ENCODE assay signal across 10 mouse cellular contexts in genomic region chr7:34131118-34131517, GRCm38 (mm10). TPM values are rescaled to one million over a fixed set of nuclear protein-coding genes. Genes with fewer than 3 reads are reported as not detected.
A peak's percentile ranks its signal among the peaks of the same experiment; 100 is the strongest.
DNase-seq lines count a peak whose midpoint lies in the region; ATAC-seq and TF ChIP-seq lines count a peak whose summit lies in the region.
"Had no signal": no experiment of that assay in that cellular context is flagged by ENCODE, and none has a peak within 500 bp of the region (broad histone marks: within the 10 kb centered on the region; RNA-seq: fewer than 3 reads in every experiment).

No protein-coding gene starts in this region.

- DNase-seq in limb, embryonic 10.5 days (ENCODE audit: low spot score) = no peak
- DNase-seq in hindbrain, postnatal 0 days (ENCODE audit: low spot score) = no peak
- no peak for DNase-seq in spleen, postnatal 10 days (ENCODE audit: low spot score in 2 of 2)
- DNase-seq in cerebellum, postnatal 25 days = no peak
- DNase-seq: embryo, embryonic 11 days; liver had no signal

- WGBS in limb, embryonic 12.5 days = 67% methylated on average over 3 of the region's 3 CpGs
- WGBS in limb, embryonic 10.5 days = 66% methylated on average over 3 of the region's 3 CpGs
- 70% methylated on average over 3 of the region's 3 CpGs for WGBS in hindbrain, postnatal 0 days
- 59% methylated on average over 3 of the region's 3 CpGs for WGBS in stomach, embryonic 14.5 days

- 0 out of 2 replicates have a peak, but pooled peaks cover 11% of the 10 kb centered on the region for H3K9me3 ChIP-seq in limb, embryonic 12.5 days
- no peaks in the 10 kb centered on the region for H3K9me3 ChIP-seq in limb, embryonic 10.5 days (replicated peaks)
- no peaks in the 10 kb centered on the region for H3K9me3 ChIP-seq in hindbrain, postnatal 0 days (ENCODE audit: low read length)
- H3K9me3 ChIP-seq in stomach, embryonic 14.5 days (ENCODE audit: control insufficient read depth, low read depth, low read length) = no peaks in the 10 kb centered on the region

- no peak for TF ChIP-seq POLR2A in embryonic fibroblast, embryonic 13.5 days (IDR thresholded peaks at IDR 0.05; ENCODE audit: low read depth, low read length)

- H3K27ac ChIP-seq in limb, embryonic 12.5 days = no peak overlapping the region
- H3K27ac ChIP-seq in limb, embryonic 10.5 days = no peak overlapping the region
- peak overlapping the region; percentile 67 for H3K27ac ChIP-seq in embryonic fibroblast, embryonic 13.5 days (ENCODE audit: insufficient read depth, low read length)
- H3K27ac ChIP-seq in hindbrain, postnatal 0 days = no peak overlapping the region
- H3K27ac ChIP-seq in stomach, embryonic 14.5 days (ENCODE audit: low read length) = no peak overlapping the region

- peaks cover 27% of the 10 kb centered on the region for H3K4me1 ChIP-seq in limb, embryonic 12.5 days (replicated peaks)
- peaks cover 23% of the 10 kb centered on the region for H3K4me1 ChIP-seq in limb, embryonic 10.5 days
- H3K4me1 ChIP-seq in embryonic fibroblast, embryonic 13.5 days (ENCODE audit: control insufficient read depth, insufficient read depth, low read length) = peaks cover 14% of the 10 kb centered on the region
- H3K4me1 ChIP-seq in hindbrain, postnatal 0 days (ENCODE audit: insufficient read depth, low read length) = no peaks in the 10 kb centered on the region
- peaks cover 19% of the 10 kb centered on the region for H3K4me1 ChIP-seq in stomach, embryonic 14.5 days (ENCODE audit: control insufficient read depth, insufficient read depth, low read length)

- H3K27me3 ChIP-seq in limb, embryonic 12.5 days = no peaks in the 10 kb centered on the region
- no peaks in the 10 kb centered on the region for H3K27me3 ChIP-seq in limb, embryonic 10.5 days (ENCODE audit: low read depth, poor library complexity, severe bottlenecking)
- H3K27me3 ChIP-seq in hindbrain, postnatal 0 days (ENCODE audit: insufficient read depth, low read length) = no peaks in the 10 kb centered on the region
- no peaks in the 10 kb centered on the region for H3K27me3 ChIP-seq in stomach, embryonic 14.5 days (ENCODE audit: control insufficient read depth, insufficient read depth, low read length)

- no peak for ATAC-seq in limb, embryonic 12.5 days (ENCODE audit: insufficient number of reproducible peaks, insufficient read depth, low FRiP score, low TSS enrichment, low read depth)
- no peak for ATAC-seq in hindbrain, postnatal 0 days
- no peak for ATAC-seq in stomach, embryonic 14.5 days (ENCODE audit: insufficient number of reproducible peaks, insufficient read depth, low FRiP score, low read depth)

- H3K9ac ChIP-seq in limb, embryonic 12.5 days (replicated peaks) = 0 out of 2 replicates have a peak overlapping the region, but pooled peaks have one; percentile 94
- no peak overlapping the region; the same call in 1 of the 2 replicates for H3K9ac ChIP-seq in hindbrain, postnatal 0 days (replicated peaks; ENCODE audit: low read length)
- no peak overlapping the region for H3K9ac ChIP-seq in stomach, embryonic 14.5 days (replicated peaks; ENCODE audit: low read depth, low read length)

- H3K4me3 ChIP-seq in limb, embryonic 12.5 days (replicated peaks) = peak overlapping the region; percentile 91; the same call in 1 of the 2 replicates
- no peak overlapping the region for H3K4me3 ChIP-seq in limb, embryonic 10.5 days
- peak overlapping the region; percentile 85 for H3K4me3 ChIP-seq in embryonic fibroblast, embryonic 13.5 days (ENCODE audit: insufficient read depth, low read length)
- no peak overlapping the region for H3K4me3 ChIP-seq in hindbrain, postnatal 0 days (ENCODE audit: low read length)
- H3K4me3 ChIP-seq in stomach, embryonic 14.5 days (ENCODE audit: low read depth, low read length) = peak overlapping the region; percentile 77; the same call in 1 of the 2 replicates

- peak overlapping the region; percentile 67 for H3K4me2 ChIP-seq in limb, embryonic 12.5 days
- peak overlapping the region; percentile 60; the same call in 1 of the 2 replicates for H3K4me2 ChIP-seq in hindbrain, postnatal 0 days (ENCODE audit: low read depth, low read length)
- H3K4me2 ChIP-seq in stomach, embryonic 14.5 days (replicated peaks; ENCODE audit: low read depth, low read length) = peak overlapping the region; percentile 52

- H3K36me3 ChIP-seq in limb, embryonic 12.5 days = peaks cover 33% of the 10 kb centered on the region
- peaks cover 27% of the 10 kb centered on the region for H3K36me3 ChIP-seq in limb, embryonic 10.5 days
- H3K36me3 ChIP-seq in hindbrain, postnatal 0 days (ENCODE audit: insufficient read depth, low read length) = no peaks in the 10 kb centered on the region
- no peaks in the 10 kb centered on the region for H3K36me3 ChIP-seq in stomach, embryonic 14.5 days (ENCODE audit: control insufficient read depth, insufficient read depth, low read length)

- no peak for TF ChIP-seq CTCF in embryonic fibroblast, embryonic 13.5 days (IDR thresholded peaks at IDR 0.05; ENCODE audit: borderline replicate concordance, insufficient read depth, low read length)
- TF ChIP-seq CTCF in hindbrain, postnatal 0 days (IDR thresholded peaks at IDR 0.05; ENCODE audit: low read depth) = no peak

RNA-seq across cellular contexts. Expression of gene Wtip, which starts 1.9 kb away (rescaled TPM):
- polyA plus RNA-seq in limb, embryonic 12.5 days (2016; fragmentation: Nextera tagmentation; extraction: Ambion mirVana) = 8.4 and 8.8 TPM in 2 replicates
- 6.3 and 7.2 TPM in 2 replicates for polyA plus RNA-seq in limb, embryonic 10.5 days (2016; fragmentation: Nextera tagmentation; extraction: Ambion mirVana)
- 32.7 and 33.2 TPM in 2 replicates for polyA plus RNA-seq in embryonic fibroblast, embryonic 13.5 days (2011; ENCODE audit: insufficient read length, low read depth, missing spikeins)
- 28.8 and 33.9 TPM in 2 replicates for total RNA-seq in hindbrain, postnatal 0 days (2014; rRNA removed)
- 2.8 and 3.2 TPM in 2 replicates for polyA plus RNA-seq in hindbrain, postnatal 0 days (2015; fragmentation: Nextera tagmentation; extraction: Ambion mirVana)
- 7.1 TPM in 2 replicates for polyA plus RNA-seq in stomach, embryonic 14.5 days (2014; fragmentation: Nextera tagmentation; extraction: Ambion mirVana)
- total RNA-seq: neutrophil, adult 5-6 weeks had no signal

RNA-seq across cellular contexts. Expression of gene Scgb1b30, which starts 35.9 kb away (rescaled TPM):
- not detected in 2 replicates for polyA plus RNA-seq in limb, embryonic 12.5 days (2016; fragmentation: Nextera tagmentation; extraction: Ambion mirVana)
- polyA plus RNA-seq in limb, embryonic 10.5 days (2016; fragmentation: Nextera tagmentation; extraction: Ambion mirVana) = not detected in 2 replicates
- polyA plus RNA-seq in embryonic fibroblast, embryonic 13.5 days (2011; ENCODE audit: insufficient read length, low read depth, missing spikeins) = not detected in 2 replicates
- not detected in 2 replicates for total RNA-seq in hindbrain, postnatal 0 days (2014; rRNA removed)
- not detected in 2 replicates for polyA plus RNA-seq in hindbrain, postnatal 0 days (2015; fragmentation: Nextera tagmentation; extraction: Ambion mirVana)
- not detected in 2 replicates for polyA plus RNA-seq in stomach, embryonic 14.5 days (2014; fragmentation: Nextera tagmentation; extraction: Ambion mirVana)
- total RNA-seq: neutrophil, adult 5-6 weeks had no signal

RNA-seq across cellular contexts. Expression of gene Uba2, which starts 38.3 kb away (rescaled TPM):
- polyA plus RNA-seq in limb, embryonic 12.5 days (2016; fragmentation: Nextera tagmentation; extraction: Ambion mirVana) = 275 and 276 TPM in 2 replicates
- polyA plus RNA-seq in limb, embryonic 10.5 days (2016; fragmentation: Nextera tagmentation; extraction: Ambion mirVana) = 297 and 310 TPM in 2 replicates
- 108 and 123 TPM in 2 replicates for polyA plus RNA-seq in embryonic fibroblast, embryonic 13.5 days (2011; ENCODE audit: insufficient read length, low read depth, missing spikeins)
- total RNA-seq in hindbrain, postnatal 0 days (2014; rRNA removed) = 108 and 118 TPM in 2 replicates
- polyA plus RNA-seq in hindbrain, postnatal 0 days (2015; fragmentation: Nextera tagmentation; extraction: Ambion mirVana) = 123 and 127 TPM in 2 replicates
- polyA plus RNA-seq in stomach, embryonic 14.5 days (2014; fragmentation: Nextera tagmentation; extraction: Ambion mirVana) = 193 and 196 TPM in 2 replicates

Comparison
In these comparisons a context has a peak if more than half of its experiments do, and no peak if none do; other contexts are left out.
1. H3K4me3 ChIP-seq: peak in limb, embryonic 12.5 days (single experiment), embryonic fibroblast, embryonic 13.5 days (single experiment) and stomach, embryonic 14.5 days (single experiment); none in limb, embryonic 10.5 days (single experiment) and hindbrain, postnatal 0 days (single experiment).
2. Peak in every context shown above with its lines, with median percentiles within 50 percentile points of each other: H3K4me2 ChIP-seq.